Mouse (Mus musculus) frontal cortex, postnatal 14 days (tissue): ENCODE measurements around the gene Tmem223.
A peak's percentile ranks its signal among the peaks of the same experiment; 100 is the strongest.

Source experiments
- DNase-seq, 2 experiments: peaks; one replicate each; pipeline ENCODE4 v3.0.0; 2022; ENCODE audit warnings: low spot score in 2 of 2

Gene Tmem223

DNA sequence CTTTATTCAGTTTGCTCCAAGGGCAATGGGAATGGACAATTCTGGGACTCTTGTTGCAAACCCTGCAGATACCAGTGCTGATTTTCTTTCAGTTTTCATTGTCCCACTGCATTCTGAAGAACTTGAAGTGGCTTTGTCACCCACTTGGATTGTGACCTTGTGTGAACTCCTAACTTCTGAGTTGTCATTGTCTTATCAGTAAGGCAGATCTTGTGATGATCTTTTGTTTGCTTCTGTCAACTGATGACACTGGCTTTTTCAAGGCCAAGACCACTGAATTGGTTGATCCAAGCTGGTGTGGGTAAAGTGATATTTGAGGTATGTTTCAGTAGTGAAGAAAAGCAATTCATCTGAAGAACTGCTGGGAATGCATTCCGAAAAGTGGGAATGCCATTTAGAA lies 25.4 kb upstream of the Tmem223 start:
- DNase-seq, result no peak

DNA sequence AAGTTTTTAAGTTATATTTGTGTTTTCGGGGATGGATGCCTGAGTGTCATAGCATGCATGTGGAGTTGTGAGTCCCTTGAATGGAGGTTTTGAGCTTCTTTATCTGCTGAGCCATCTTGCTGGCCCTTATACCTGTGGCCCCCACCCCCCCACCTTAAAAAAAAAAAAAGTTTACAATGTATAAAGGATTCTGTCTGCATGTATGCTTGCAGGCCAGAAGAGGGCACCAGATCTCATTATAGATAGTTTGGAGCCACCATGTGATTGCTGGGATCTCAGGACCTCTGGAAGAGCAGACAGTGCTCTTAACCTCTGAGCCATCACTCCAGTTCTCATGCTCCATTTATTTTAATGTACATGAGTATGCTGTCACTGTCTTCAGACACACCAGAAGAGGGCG lies 23.4 kb upstream of the Tmem223 start:
- DNase-seq, result no peak

DNA sequence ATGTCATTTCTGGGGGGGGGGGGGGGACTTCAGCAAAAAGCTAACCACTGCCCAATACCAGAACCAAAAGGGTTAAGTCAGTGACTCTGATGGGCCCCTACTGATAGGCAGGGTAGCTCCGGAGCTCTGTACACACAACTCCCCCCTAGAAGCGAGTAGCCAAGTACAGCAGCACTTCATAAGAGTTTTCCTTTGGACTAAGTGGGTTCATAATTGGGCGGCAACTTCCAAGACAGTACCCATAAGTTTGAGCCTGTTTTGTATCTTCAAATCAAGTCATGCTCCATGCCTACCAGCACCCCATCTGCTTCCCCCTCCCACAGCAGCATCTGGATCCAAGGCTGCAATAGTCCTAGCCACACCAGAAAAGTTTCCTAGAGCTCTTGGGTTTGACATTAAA lies 15.1 kb upstream of the Tmem223 start:
- DNase-seq, result no peak

DNA sequence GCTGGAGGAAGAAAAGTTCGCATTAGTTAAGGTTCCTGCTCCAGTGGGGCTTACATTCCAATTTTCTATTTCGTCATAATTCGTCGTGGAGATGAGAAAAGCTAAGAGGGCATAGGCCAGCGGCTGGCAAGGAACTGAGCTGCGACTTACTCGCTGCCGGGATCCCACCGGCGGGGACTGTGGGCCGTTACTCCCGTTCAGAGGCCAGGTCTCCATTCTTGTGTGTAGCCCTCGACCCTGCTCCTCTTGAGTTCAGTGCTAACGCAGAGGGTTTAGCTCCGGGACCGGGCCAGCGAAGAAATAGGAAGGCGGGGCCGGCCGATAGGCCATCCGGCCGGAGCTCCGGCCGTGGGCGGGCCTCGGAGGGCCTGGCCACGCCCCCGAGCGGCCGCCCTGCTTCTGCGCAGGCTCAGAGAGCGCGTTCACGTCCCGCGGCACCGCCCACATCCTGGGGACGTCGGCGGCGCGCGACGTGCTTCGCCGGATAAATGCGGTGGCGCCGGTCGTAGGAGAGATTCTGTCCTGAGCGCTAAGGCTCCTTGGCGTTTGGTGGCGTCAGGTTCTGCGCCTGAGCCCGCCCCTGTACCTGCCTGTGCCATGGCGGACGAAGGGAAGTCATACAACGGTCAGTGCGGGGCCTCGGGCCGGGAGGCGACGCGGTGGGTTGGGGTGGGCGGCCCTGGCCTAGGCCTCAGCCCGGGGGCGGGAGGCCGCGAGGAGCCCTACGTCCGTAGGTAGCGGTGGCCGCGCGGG lies 14.0 kb upstream of the Tmem223 start, which contains the start of gene Nxf1:
Nxf1 (plus strand) TSS at position 439 of the 753 bp plus-strand sequence.
- peak; percentile 81 to 86 for DNase-seq

DNA sequence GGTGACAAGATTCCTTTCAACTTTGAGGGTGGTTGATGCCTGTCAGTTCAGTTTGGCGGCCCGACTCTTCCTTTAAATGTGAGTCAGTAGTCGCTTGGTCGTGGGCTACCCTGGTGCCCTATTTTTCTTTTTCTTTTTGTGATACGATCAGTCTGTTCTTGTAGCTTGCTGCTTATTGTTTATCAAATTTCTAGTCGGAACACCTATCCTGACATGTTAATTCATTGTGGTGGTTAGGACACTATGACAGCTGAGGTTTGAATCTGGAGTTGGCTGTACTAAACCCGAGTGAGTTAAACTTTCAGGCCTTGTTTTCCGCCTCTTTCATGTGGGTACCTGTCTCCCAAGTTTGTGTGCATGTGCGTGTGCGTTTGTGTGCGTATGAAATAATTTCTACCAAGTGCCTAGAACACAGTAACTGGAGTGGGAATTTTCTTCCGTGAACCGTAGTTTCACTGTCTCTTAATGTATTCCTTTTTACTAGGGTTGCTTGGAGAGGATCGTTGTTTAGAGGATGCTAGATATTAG lies 13.3 kb upstream of the Tmem223 start:
- DNase-seq, result no peak

DNA sequence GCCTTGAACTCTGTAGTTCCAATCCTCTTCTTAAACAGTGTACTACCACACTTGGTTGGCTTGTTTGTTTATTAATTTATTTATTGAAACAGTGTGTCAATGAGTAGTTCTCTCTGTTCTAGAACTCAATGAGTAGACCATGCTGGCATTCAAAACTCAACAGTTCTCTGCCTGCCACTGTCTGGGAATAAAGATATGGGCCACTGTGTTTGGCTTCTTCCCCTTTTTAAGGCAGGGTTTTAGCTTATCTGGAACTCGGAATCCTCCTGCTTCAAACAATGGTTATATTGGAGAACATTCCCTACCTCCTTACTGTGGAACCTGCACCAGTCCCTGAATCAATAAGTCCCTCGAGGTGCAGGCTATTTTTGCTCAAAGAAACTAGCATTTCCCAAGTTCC lies 11.9 kb upstream of the Tmem223 start:
- no peak for DNase-seq

DNA sequence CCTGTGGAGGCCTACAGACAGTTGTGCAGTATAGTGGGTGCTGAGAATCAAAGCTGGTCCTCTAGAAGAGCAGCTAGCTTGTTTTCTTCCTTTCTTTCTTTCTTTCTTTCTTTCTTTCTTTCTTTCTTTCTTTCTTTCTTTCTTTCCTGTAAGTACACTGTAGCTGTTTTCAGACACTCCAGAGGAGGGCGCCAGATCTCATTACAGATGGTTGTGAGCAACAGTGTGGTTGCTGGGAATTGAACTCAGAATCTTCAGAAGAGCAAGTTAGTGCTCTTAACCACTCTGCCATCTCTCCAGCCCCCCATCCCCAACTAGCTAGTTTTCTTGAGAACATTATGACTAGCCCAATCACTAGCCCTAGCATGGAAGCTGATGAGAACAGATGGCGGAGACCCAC lies 10.0 kb upstream of the Tmem223 start:
- DNase-seq, result no peak

DNA sequence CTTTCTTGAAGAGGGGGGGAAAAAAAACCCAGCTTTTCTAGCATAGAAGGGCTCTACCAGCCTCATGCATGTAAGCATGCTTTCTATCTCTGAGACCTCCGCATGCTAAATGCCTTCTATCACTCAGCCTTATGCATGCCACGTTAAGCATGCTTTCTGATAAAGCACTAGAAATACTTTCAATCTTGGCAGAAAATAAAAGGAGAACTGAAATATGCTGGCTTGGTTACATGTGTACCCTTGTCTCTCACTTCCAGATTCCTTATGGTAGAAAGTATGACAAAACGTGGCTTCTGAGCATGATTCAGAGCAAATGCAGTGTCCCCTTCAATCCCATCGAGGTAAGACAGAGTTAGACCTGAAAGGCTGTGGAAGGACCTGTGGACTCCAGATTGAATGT lies 7.5 kb upstream of the Tmem223 start:
- DNase-seq, result no peak

DNA sequence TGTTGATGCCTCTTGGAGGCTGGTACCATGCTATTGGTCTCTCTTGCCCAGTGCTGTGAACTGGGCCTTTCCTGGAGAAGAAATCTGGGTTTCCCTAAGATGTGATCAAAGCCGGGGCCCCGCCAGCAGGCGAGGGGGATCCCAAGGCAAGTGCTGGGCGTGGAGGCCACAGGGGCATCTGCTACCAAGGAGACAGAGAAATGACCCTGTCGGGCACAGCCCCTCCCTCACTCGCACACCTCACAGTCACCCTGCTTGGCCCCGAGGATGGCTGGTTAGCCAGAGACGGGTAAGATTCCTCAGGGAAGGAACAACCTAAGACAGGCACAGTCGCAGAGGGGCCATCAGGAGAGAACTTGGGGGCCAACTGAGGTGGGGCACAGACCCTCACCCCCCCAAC lies 5.2 kb upstream of the Tmem223 start:
- no peak for DNase-seq

DNA sequence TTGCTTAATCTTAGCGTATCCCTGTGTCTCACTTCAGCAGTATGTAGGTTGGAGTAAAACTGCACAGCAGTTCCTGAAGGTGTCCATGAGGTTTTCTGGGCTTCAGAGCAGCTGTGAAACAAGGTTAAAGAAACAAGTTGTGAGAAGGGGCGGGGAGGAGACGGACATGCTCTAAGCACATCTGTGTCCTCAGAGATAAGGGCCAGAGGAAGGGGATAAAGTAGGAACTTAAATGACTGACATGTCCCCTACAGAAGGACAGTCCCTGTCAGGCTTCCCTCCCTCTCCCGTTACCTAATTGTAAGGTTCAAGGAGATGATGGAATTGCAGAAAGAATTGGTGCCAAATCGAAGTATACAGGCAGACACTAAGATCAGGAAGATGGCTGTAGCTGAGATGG lies 2.2 kb downstream of the Tmem223 start:
- DNase-seq, result no peak

DNA sequence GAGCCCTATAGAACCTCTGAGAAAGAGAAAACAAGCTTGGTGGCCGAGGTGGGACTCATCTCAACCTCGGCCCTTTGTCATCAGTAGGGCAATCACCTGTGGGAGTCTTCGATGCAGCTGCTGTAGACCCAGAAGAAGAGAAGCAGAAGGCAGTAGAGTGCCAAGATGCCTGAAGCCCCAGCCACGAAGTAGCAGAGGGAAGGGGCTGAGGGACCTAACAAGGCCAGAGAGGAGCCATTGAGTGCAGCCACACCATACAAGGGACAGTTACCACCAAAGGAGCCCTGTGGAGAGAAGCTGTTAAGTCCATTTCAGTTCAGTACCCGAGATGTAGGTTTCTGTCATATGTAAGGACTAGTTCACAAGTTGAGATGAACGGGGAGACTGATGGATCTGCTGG lies 2.6 kb downstream of the Tmem223 start:
- no peak for DNase-seq

DNA sequence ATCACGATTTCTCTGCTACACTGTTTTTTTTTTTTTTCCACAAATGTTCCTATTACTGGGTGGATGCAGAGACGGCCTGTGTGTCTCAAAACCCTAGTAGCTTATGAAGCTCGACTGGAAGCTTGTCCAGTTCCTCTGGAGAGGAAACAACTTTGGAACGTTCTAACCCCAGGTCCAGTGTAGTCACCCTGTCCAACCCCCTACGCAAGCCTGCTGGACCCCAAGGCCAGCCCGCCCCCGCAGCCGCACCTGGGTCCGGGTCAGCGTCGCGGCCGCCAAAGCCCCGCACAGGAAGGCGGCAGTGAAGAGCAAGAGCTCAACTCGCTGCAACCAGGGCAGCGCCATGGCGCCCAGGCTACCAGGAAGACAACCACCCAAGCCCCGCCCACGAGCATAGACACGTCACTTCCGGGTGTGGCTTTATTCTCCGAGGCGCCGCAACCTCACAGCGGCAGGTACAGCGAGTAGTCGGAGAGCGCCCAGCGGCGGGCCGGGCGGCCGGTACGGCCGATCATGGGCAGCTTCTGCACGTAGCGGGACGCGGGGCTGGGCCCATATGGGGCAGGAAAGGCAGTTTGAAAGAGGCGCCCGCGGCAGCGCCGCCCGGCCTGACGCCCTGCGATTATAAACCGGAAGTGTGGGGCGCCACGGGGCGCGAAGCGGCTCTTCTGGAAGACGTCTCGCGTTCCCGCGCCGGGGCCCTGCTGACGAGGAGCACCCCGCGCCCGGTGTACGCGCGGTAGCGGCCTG lies 3.5 kb downstream of the Tmem223 start, which contains the start of gene Tmem179b:
Tmem179b (minus strand) TSS at position 382 of the 750 bp plus-strand sequence.
- DNase-seq, result peak; percentile 91 to 96

DNA sequence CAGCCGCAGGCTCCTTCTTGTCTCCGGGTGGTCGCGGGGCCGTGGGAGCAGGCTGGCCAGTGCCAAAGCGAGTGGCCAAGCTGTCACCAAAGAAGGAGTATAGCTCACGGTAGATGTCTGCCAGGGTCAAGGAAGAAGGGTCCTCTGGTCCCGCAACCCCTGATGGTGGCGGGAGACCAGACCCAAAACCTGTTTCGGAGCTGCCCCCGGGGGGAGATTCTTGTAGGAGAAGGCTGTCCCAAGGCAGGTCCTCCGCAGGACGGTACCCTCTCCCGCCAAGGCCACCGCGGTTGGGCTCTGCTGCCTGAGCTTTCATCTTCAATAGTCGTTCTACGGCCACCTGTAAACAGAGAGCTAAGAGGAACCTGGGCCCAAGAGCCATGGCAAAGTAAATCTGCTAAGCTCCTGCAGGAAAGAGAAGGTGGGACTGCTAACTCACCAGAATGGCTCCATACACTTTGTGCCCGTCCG lies 4.2 kb downstream of the Tmem223 start:
- DNase-seq, result no peak

DNA sequence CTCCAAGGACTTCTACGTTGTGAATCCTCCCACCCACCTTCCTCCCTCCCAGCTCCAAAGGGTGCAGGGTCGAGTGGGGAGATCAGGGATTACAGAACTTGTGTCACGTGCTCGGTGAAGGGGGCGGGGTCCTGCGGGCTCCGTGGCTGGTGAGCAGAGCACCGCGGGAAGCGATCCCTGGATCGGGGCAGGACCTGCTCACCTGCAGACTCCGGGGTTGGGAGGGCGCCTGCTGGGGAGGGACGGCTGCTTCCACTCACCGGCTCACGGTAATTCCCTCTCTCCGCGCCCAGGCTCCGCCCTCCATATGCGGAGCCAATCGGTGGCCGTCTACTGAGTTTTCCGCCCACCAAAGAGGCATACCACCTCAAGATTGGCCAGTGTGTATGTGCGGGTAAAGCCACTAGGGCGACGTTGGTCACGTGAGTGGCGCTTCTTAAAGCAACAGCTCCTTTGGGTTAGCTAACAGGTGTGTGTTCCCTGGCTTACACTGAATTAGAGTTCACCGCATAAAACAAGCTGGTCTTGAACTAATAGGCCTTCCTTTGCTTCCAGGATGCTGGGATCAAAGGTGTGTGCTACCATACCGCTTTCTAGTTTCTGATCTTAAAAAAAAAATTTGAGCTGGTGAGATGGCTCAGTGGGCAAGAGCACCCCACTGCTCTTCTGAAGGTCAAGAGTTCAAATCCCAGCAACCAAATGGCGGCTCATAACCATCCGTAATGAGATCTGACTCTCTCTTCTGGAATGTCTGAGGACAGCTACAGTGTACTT lies 15.4 kb downstream of the Tmem223 start, which contains the start of gene Taf6l:
Taf6l (minus strand) TSS at position 410 of the 774 bp plus-strand sequence.
- DNase-seq, result peak; percentile 90 to 92

DNA sequence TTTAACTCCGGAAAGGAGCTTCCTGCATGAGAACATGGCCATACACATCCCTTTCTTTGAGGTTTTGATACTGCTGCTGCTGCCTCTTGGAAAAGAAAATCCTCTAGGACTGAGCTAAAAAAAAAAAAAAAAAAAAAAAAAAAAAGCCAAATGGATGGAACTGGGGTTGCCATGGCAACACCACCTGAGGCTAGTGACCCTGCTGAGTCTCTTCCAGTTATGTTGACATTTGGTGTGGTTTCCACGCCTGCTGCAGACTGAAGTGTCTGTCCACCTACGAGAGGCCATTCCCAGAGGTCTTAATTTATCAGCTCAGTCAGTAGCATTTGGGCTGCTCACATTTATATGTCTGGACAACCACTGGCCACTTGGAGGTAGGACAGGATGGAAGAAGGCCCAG lies 17.7 kb downstream of the Tmem223 start:
- no peak for DNase-seq

DNA sequence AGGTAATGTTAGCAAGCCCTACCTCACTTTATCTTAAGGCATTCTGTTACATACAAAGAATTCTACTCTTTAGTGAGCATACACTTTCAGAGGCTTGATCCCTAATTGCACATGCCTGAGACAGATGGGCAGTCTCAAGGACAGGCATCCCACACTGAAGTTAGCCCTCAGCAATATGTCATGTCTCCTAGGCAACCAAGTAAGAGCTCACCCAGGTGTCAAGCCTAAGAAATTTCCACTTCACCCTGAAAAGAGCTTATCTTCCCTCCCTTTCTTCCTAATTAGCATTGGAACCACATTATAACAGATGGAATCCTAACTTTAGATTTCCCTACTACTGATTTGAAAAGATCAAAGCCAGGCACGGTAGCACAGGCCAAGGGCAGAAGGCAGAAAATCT lies 18.4 kb downstream of the Tmem223 start:
- DNase-seq, result no peak

DNA sequence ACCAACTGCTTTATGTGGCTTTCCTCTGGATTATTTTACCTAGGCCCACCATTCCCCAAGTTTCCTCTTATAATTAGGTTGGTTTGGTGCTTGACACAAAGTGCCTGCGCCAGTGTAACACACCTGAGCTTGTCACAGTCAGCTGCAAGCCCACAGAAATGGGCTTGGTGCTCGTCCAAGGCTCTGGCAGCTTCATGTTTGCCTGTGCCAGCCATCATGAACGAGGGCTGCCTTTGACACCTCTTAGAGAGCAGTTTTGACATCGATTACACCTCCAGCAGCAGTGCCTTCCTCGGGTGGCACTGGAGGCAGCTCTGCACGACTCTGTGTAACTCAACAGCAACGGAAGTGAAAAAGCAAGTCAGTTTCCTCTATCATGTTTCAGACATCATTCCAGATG lies 19.4 kb downstream of the Tmem223 start:
- DNase-seq, result no peak

DNA sequence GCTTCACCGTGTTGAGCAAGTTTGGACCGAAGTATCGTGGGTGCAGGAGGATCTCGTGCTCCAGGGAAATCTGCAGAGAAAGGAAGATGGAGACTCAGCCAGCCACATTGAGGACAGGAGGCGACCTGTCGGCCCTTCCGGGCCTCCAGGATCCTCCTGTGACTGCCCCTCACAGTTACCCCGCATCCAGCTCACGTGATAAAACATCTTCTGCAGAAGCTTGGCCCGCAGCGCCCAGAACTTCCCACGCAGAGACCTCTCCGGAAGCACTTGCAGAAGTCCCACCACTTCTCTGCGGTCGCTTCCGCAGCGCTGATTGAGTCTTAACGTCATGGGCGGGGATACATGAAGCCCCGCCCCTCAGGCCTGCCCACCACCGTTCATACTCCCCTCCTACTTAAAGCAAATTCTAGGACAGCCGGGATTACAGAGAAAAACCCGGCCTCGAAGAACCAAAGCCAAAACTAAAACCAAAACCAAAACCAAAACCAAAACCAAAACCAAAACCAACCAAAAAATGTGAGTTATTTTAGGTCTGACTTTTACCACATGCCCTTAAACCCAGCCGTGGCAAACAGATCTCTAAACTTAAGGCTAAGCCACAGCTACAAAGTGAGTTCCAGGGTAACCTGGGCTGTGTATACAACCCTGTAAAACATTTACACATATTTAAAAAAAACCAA lies 27.6 kb downstream of the Tmem223 start, which contains the start of gene Polr2g:
Polr2g (minus strand) TSS at position 314 of the 683 bp plus-strand sequence.
- DNase-seq, result peak; percentile 86 to 87

DNA sequence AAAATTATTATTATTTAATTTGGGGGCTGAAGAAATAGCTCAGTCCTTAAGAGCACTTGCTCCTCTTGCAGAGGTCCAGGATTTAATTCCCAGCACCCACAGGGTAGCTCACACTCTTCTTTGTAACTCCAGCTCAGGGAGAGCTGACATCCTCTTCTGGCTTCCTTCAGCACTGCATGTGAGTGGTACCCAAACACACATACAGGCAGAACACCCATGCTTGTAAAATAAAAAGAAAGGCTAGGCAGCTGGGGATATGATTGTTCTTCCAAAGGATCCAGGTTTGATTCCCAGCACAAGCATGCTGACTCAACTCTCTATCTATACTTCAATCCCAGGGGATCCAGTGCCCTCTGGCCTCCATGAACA lies 28.1 kb downstream of the Tmem223 start:
- no peak for DNase-seq

DNA sequence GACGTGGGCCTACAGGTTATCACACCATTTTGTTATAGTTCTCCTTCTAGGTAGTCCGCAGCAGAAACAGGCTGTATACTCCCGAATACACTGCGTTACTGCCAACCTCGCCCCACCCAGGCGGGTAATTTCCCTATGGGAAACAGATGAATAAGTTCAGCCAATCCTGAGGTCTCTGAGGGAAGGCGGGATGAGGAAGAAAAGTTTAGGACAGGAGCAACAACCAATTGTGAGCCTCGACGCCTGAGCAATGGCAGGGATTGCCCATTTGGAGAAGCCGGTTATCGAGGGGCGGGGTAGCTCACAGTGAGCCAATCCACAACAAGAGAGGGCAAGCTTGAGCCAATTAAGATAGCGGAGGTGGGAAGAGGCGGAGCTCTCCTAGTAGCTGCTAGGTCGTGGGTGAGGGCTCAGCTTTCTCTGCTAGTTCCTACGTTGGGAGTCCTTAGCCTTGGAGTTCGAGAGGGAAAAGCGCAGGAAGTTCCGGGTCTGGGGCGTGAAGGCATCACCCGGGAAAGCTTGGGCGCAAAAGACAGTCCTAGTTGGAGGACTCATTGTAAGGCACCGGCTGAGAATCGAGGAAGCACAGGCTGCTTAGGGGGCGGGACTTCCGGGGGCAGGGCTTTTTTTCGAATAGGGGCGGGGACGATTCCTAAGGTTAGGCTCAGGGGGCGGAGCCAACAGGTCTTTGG lies 31.5 kb downstream of the Tmem223 start, which contains the start of gene Zbtb3:
Zbtb3 (plus strand) TSS at position 426 of the 692 bp plus-strand sequence.
- peak; percentile 92 to 96 for DNase-seq
